Mouse (Mus musculus): ENCODE measurements around the gene Ccna1. TPM values are rescaled to one million over a fixed set of nuclear protein-coding genes. Genes with fewer than 3 reads are reported as not detected.

The Ccna1 gene
- polyA plus RNA-seq (2014; fragmentation: Illumina TruSeq; extraction: RNeasy Lipid Tissue Mini Kit (QIAGEN cat#74804); ENCODE audit: low replicate concordance) = not detected

DNA sequence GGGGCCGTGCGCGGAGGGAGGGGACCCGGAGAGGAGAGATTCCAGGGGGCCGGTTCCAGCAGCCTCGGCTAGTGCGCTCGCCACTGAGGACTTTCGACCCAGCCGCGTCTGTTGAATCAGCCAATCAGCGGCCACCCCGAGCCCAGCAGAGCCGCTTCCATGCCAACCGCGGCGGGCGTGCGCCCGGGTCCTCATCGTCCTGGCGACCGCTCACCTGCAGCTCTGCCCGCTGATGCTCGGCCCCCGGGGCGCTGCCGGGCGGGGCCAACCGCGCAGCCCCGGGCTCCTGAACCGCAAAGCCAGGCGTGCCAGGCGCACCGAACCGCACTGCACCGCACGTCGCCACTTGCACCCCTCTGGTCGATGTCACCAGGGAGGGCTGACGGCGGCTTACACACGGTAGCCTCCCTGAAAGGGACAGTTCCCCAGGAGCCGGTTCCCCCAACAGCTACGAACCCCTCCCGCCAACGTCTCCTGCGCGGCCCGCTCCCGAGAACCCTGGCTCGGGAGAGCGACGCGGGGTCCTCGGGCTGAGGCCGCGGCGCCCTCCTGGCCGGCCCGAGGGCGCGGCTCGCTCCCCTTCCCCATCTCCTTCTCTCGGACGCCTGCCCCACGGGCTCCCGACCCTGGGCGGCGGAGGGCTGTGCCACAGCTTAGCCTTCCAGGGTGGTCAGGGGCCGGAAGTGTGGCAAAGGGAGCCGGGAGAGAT, at the start of gene Ccna1:
Gene Ccna1 (minus strand): TSS at position 464 of the 709 bp plus-strand sequence.

Other genes starting within 250 kb of the Ccna1 start
- gene Rfxap, start 247.7 kb downstream of the Ccna1 start, polyA plus RNA-seq (2014; fragmentation: Illumina TruSeq; extraction: RNeasy Lipid Tissue Mini Kit (QIAGEN cat#74804); ENCODE audit: low replicate concordance) = 13.7 TPM
- gene Sertm1, start 139.6 kb downstream of the Ccna1 start, polyA plus RNA-seq (2014; fragmentation: Illumina TruSeq; extraction: RNeasy Lipid Tissue Mini Kit (QIAGEN cat#74804); ENCODE audit: low replicate concordance) = 2.6 TPM
- 42.3 TPM for gene Spg20, start 56.6 kb upstream of the Ccna1 start, polyA plus RNA-seq (2014; fragmentation: Illumina TruSeq; extraction: RNeasy Lipid Tissue Mini Kit (QIAGEN cat#74804); ENCODE audit: low replicate concordance)
- gene Ccdc169, start 81.8 kb upstream of the Ccna1 start, polyA plus RNA-seq (2014; fragmentation: Illumina TruSeq; extraction: RNeasy Lipid Tissue Mini Kit (QIAGEN cat#74804); ENCODE audit: low replicate concordance) = 0.97 TPM
- not detected for gene Sohlh2, start 126.5 kb upstream of the Ccna1 start, polyA plus RNA-seq (2014; fragmentation: Illumina TruSeq; extraction: RNeasy Lipid Tissue Mini Kit (QIAGEN cat#74804); ENCODE audit: low replicate concordance)
- gene Dclk1, start 186.9 kb upstream of the Ccna1 start, polyA plus RNA-seq (2014; fragmentation: Illumina TruSeq; extraction: RNeasy Lipid Tissue Mini Kit (QIAGEN cat#74804); ENCODE audit: low replicate concordance) = 21.9 TPM

All from small intestine, adult 10 weeks (tissue).